Mouse (Mus musculus): ENCODE measurements around the gene Pard6b. TPM values are rescaled to one million over a fixed set of nuclear protein-coding genes. Genes with fewer than 3 reads are reported as not detected.
"Not testable (repeated sequence)": the region's sequence is repeated elsewhere in the genome, so short reads cannot be mapped to it uniquely, and the experiment has no call there.

Gene Pard6b
- polyA plus RNA-seq, 1 experiment from 2014 or later = 12.7 TPM

DNA sequence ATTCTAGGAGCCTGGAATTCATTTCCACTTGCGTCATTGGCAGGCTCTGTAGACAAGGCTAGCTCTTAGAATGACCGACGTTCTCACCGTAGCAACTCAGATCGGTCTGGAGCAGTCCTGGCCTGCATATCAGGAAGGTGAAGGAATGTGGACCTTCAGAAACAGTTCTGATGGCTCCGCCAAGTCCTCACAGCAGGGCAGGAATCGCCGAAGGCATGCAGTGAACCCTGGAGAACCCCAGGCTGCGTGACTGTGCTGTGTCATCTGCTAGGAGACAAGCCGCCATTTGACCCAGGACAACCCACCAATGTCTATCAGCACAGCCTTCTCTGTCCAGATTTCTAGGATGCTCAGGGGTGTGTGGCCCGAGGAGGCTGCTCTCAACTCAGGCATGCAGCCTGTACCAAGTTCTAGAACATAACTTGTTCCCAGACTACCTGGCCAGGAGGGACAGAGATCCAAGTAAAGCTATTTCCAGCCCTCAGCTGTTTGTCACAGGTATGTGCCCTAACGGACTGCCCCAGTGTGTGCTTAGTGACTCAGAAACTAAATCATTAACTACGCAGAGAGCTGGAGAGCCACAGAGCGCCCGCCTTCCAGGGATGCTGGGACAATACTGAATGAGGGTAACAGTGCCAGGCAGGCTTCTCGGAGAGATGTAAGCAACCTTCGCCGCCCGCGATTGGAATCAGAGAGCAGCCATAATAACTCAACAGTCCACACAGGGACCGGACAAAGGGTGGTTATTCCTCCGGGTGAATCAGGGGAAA is 23.8 kb downstream of the Pard6b start:
- H3K4me3 ChIP-seq (replicated peaks) = no peak overlapping the region
- H3K27me3 ChIP-seq (replicated peaks) = no peaks in the 10 kb centered on the region
- H3K27ac ChIP-seq = peak overlapping the region; percentile 72
- H3K9ac ChIP-seq = no peak overlapping the region
- WGBS = 61% methylated on average over 22 of the region's 22 CpGs
- H3K4me1 ChIP-seq = peaks cover 12% of the 10 kb centered on the region; the same call in 1 of the 2 replicates
- no peak overlapping the region for H3K4me2 ChIP-seq
- H3K9me3 ChIP-seq = no peaks in the 10 kb centered on the region
- H3K36me3 ChIP-seq = no peaks in the 10 kb centered on the region
- ATAC-seq (ENCODE audit: insufficient read depth, low FRiP score, low read depth) = peak; percentile 89

DNA sequence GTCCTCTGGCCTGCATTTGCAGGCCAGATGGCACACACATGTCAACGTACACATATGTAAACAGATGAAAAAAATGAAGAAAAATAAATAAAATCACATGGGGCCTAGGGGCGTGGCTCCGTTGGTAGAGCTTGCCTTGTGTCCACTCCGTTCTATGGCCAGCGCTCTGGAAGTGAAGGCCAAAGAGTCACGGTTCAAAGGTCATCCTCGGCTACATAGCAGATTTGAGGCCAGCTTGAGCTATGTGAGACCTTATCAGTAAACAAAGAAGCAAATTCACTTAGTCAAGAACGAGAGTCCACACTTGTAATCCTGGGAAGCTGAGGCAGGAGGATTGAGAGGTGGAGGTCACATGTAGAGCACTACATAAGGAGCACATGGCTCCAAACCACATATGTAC is 24.5 kb downstream of the Pard6b start:
- Histone ChIP-seq H3K27ac (peak overlapping the region; percentile 72), H3K27me3 (replicated peaks) (no peaks in the 10 kb centered on the region), H3K4me2 (no peak overlapping the region), H3K36me3 (no peaks in the 10 kb centered on the region), H3K9ac (no peak overlapping the region), H3K4me3 (replicated peaks) (no peak overlapping the region), H3K9me3 (no peaks in the 10 kb centered on the region), H3K4me1 (peaks cover 12% of the 10 kb centered on the region; the same call in 1 of the 2 replicates)
- 48% methylated on average over 8 of the region's 8 CpGs for WGBS
- 0 out of 2 replicates have a peak, but pooled peaks have one; percentile 37 for ATAC-seq (ENCODE audit: insufficient read depth, low FRiP score, low read depth)

DNA sequence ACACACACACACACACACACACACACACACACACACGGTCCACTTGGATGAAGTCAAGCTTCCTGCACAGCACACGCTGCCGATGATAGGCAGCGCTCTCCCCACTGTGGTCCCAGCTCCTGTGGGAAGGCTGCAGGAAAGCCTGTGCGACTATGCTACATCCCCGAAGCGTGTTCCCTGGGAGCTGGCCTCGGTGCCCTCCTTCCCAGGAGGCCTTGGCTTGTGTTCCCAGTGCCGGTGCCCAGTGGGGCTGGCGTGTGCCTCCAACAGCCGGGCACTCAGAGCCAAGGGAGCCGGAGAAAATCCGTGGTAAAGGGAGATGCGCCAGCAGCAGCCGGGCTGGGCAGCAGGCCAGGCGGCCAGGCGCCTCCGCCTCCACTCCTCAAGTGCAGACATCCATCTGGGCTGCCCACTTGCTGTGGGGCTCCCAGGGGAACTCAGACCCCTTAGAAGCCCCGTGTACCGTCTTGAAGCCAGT is 25.9 kb downstream of the Pard6b start:
- H3K27ac ChIP-seq = peak overlapping the region; percentile 68
- peak; percentile 16; the same call in 1 of the 2 replicates for ATAC-seq (ENCODE audit: insufficient read depth, low FRiP score, low read depth)
- H3K4me1 ChIP-seq = peaks cover 12% of the 10 kb centered on the region; the same call in 1 of the 2 replicates
- H3K9ac ChIP-seq = no peak overlapping the region
- peak overlapping the region; percentile 45 for H3K4me2 ChIP-seq
- no peaks in the 10 kb centered on the region for H3K27me3 ChIP-seq (replicated peaks)
- H3K4me3 ChIP-seq (replicated peaks) = no peak overlapping the region
- no peaks in the 10 kb centered on the region for H3K9me3 ChIP-seq
- 59% methylated on average over 20 of the region's 20 CpGs for WGBS
- no peaks in the 10 kb centered on the region for H3K36me3 ChIP-seq

DNA sequence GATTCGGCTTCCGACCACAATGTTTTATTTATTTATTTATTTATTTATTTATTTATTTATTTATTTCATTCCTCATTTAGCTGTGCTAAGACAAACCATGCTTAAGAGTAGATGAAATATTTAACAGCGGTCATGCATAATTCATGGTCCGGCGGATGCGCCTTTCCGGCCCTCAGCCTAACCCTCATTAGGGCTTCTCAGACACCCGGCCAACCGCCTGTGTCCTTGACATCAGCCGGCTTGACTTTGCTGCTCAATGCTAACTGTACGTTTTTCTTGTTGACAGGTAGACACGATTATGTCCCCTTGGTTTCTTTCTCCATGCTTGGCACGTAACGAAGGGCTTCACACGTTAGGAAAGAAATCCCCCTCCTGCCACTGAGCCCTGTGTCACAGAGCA is 26.6 kb downstream of the Pard6b start:
- no peak overlapping the region for H3K9ac ChIP-seq

DNA sequence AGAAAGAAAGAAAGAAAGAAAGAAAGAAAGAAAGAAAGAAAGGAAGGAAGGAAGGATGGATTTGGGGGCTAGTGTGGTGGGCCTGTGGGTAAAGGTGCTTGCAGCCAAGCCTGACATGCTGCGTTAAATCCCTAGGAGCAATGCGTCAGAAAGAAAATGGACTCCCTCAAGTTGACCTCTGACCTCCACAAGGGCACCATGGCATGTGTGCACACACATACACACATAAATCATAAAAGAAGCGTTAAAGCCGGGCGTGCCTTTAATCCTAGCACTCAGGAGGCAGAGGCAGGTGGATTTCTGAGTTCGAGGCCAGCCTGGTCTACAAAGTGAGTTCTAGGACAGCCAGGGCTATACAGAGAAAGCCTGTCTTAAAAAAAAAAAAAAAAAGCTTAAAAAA is 27.1 kb downstream of the Pard6b start:
- H3K4me2 ChIP-seq; H3K27ac ChIP-seq; H3K36me3 ChIP-seq; H3K9me3 ChIP-seq; H3K9ac ChIP-seq; H3K4me3 ChIP-seq (replicated peaks); H3K27me3 ChIP-seq (replicated peaks); ATAC-seq (ENCODE audit: insufficient read depth, low FRiP score, low read depth): not testable (repeated sequence)
- H3K4me1 ChIP-seq = peaks cover 12% of the 10 kb centered on the region; the same call in 1 of the 2 replicates
- WGBS = 81% methylated on average over 6 of the region's 6 CpGs

More for the DNA sequence above, 26.6 kb downstream of the Pard6b start:
- no peak overlapping the region for H3K4me2 ChIP-seq
- H3K27me3 ChIP-seq (replicated peaks) = no peaks in the 10 kb centered on the region
- H3K4me1 ChIP-seq = peaks cover 12% of the 10 kb centered on the region; the same call in 1 of the 2 replicates
- H3K9me3 ChIP-seq = no peaks in the 10 kb centered on the region
- WGBS = 79% methylated on average over 15 of the region's 15 CpGs
- peak overlapping the region; percentile 68; the same call in 1 of the 2 replicates for H3K27ac ChIP-seq
- H3K36me3 ChIP-seq = no peaks in the 10 kb centered on the region
- H3K4me3 ChIP-seq (replicated peaks) = no peak overlapping the region
- ATAC-seq (ENCODE audit: insufficient read depth, low FRiP score, low read depth) = no peak

DNA sequence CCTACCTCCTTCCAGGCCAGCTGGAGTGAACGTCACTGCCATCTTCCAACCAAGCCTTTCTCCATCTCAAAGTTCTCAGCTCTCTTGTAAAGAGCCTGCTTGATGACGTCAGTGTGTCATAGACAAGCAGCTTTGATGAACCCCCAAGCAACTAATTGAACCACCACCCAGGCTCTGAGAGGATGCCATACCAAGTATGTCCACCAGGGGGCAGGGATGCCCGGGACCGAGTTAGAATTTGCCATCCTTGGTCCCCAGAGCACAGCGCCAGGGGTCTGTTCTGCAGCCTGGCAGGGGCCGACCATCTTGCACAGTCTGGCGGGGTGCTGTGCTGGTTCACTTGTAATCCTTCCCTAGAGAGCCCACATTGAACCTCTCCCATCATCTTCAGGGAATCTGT is 31.1 kb downstream of the Pard6b start:
- peaks cover 18% of the 10 kb centered on the region for H3K4me1 ChIP-seq
- H3K27ac ChIP-seq = no peak overlapping the region
- 13% methylated on average over 7 of the region's 7 CpGs for WGBS
- H3K9ac ChIP-seq = no peak overlapping the region
- no peaks in the 10 kb centered on the region for H3K27me3 ChIP-seq (replicated peaks)
- H3K36me3 ChIP-seq = no peaks in the 10 kb centered on the region
- H3K4me2 ChIP-seq = no peak overlapping the region
- no peak for ATAC-seq (ENCODE audit: insufficient read depth, low FRiP score, low read depth)
- no peaks in the 10 kb centered on the region for H3K9me3 ChIP-seq
- no peak overlapping the region for H3K4me3 ChIP-seq (replicated peaks)

DNA sequence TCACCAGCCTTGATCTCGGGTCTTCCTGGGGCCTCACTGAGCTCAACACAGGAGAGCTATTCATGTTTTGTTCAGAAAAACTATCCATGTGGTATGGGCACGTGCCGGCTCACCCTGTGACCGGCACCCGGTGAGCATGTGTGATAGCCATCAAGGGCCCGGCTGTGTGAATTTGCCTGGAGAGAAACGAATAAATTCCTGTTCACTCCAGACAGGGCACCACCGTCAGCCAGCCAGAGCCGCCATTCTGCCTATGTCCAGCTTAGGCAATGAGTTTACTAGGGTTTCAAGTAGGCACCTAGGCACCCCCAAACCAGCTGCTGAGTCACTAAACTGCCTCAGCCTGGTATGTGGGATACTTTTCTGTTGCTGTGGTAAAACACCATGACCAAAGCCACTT is 32.5 kb downstream of the Pard6b start:
- WGBS = 77% methylated on average over 9 of the region's 9 CpGs
- no peaks in the 10 kb centered on the region for H3K9me3 ChIP-seq
- no peak for ATAC-seq (ENCODE audit: insufficient read depth, low FRiP score, low read depth)
- H3K4me1 ChIP-seq = peaks cover 22% of the 10 kb centered on the region
- no peak overlapping the region for H3K9ac ChIP-seq
- no peaks in the 10 kb centered on the region for H3K36me3 ChIP-seq
- no peaks in the 10 kb centered on the region for H3K27me3 ChIP-seq (replicated peaks)
- no peak overlapping the region for H3K4me3 ChIP-seq (replicated peaks)
- no peak overlapping the region for H3K4me2 ChIP-seq
- no peak overlapping the region for H3K27ac ChIP-seq

DNA sequence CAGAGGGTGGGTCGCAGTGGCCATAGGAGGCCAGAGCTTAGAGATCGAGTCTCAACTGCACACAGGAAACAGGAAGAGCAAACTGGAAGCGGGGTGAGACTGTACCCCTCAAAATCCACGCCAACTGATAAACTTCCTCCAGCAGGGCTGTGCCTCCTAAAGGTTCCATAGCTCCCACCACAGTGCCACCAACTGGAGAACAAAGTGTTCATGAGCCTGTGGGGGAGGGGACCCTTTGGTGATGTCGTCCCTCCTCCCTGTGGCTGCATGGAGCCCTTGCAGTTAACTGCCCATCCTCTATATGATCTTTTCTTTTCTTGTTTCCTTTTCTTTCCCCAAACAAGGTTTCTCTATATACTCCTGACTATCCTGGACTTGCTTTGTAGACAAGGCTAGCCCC is 32.9 kb downstream of the Pard6b start:
- Histone ChIP-seq H3K36me3 (no peaks in the 10 kb centered on the region), H3K4me1 (peaks cover 22% of the 10 kb centered on the region), H3K27ac (no peak overlapping the region), H3K9me3 (no peaks in the 10 kb centered on the region), H3K4me2 (no peak overlapping the region), H3K9ac (no peak overlapping the region), H3K27me3 (replicated peaks) (no peaks in the 10 kb centered on the region), H3K4me3 (replicated peaks) (no peak overlapping the region)
- WGBS = 76% methylated on average over 5 of the region's 5 CpGs
- no peak for ATAC-seq (ENCODE audit: insufficient read depth, low FRiP score, low read depth)

DNA sequence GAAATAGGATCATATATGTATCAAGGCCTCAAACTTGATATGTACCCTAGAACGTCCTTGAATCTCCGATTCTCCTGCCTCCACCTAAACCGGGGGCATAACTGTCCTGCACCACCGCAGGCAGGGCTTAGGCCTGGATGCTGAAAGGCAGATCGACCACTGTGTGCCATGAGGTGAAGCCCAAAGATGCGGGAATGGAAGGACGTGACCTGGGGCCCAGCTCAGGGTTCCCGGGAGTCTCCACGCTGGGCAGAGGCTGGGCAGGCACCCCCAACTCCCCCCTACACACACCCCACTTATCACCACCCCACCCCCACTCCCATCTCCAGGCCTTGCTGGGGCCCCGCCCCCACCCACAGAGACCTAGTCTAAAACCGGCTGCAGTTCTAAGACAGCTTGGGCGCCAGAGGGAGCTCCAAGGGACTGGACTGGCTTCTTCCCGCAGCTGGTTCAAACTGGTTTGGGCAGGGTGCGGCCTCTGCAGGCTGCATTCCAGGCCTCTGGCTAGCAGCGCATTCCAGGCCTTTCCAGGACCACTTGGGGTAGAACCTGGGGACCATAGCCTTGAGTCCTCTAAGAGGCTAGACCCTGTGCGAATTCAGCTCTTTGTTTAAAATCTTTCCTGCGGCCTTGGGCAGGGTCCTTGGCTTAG is 34.0 kb downstream of the Pard6b start:
- Histone ChIP-seq H3K27ac (peak overlapping the region; percentile 74), H3K9ac (no peak overlapping the region), H3K4me3 (replicated peaks) (no peak overlapping the region), H3K27me3 (replicated peaks) (no peaks in the 10 kb centered on the region), H3K36me3 (no peaks in the 10 kb centered on the region), H3K4me2 (no peak overlapping the region), H3K4me1 (peaks cover 22% of the 10 kb centered on the region), H3K9me3 (no peaks in the 10 kb centered on the region)
- ATAC-seq (ENCODE audit: insufficient read depth, low FRiP score, low read depth) = peak; percentile 83
- 19% methylated on average over 17 of the region's 17 CpGs for WGBS

DNA sequence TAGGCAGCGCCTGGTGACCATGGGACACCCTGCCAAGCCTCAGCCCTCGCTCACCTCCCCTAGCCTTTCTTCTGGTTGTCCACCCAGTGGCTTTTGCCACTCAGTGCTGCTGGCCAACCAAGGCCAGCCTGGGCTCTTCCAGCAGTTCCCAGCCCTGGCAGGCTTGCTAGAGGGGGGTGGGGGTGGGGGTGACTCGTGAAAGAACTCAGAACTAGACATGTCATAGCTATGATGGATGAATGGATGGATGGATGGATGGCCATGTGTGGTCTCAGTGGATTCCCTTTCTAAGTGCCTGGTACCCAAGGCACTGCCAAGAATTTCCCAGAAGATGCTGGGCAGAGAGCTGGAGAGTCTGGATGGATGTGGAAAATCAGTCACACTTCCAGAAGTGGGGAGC is 35.0 kb downstream of the Pard6b start:
- no peak overlapping the region for H3K4me2 ChIP-seq
- H3K27ac ChIP-seq = no peak overlapping the region
- H3K9ac ChIP-seq = no peak overlapping the region
- WGBS = 78% methylated on average over 3 of the region's 3 CpGs
- no peaks in the 10 kb centered on the region for H3K9me3 ChIP-seq
- peaks cover 22% of the 10 kb centered on the region for H3K4me1 ChIP-seq
- H3K36me3 ChIP-seq = no peaks in the 10 kb centered on the region
- H3K27me3 ChIP-seq (replicated peaks) = no peaks in the 10 kb centered on the region
- ATAC-seq (ENCODE audit: insufficient read depth, low FRiP score, low read depth) = no peak
- H3K4me3 ChIP-seq (replicated peaks) = no peak overlapping the region

DNA sequence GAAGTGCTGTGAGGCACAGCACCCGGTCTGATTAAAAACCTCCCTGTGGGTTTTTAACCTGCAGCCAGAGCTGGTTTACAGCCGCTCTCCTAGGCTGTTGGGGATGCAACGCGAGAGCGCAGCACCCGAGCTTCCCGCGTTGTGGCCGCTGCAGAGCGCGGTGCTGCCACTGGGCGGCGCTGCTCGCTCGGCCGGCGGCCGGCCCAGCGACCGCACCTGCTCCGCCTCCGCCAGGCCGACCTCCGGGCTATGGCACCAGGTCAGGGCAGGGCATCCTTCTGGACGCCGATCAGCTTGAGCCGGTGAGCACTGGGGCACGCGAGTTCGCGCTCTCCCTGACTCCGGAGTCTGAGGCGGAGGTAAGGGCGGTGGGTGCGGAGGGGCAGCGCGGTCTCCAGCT is 36.3 kb downstream of the Pard6b start:
- Histone ChIP-seq H3K27me3 (replicated peaks) (no peaks in the 10 kb centered on the region), H3K36me3 (no peaks in the 10 kb centered on the region), H3K4me3 (replicated peaks) (peak overlapping the region; percentile 42), H3K27ac (no peak overlapping the region), H3K4me2 (peak overlapping the region; percentile 87), H3K9me3 (no peaks in the 10 kb centered on the region), H3K9ac (peak overlapping the region; percentile 26; the same call in 1 of the 2 replicates), H3K4me1 (peaks cover 22% of the 10 kb centered on the region)
- WGBS = under 1% methylated on average over 37 of the region's 37 CpGs
- ATAC-seq (ENCODE audit: insufficient read depth, low FRiP score, low read depth) = peak; percentile 38; the same call in 1 of the 2 replicates

DNA sequence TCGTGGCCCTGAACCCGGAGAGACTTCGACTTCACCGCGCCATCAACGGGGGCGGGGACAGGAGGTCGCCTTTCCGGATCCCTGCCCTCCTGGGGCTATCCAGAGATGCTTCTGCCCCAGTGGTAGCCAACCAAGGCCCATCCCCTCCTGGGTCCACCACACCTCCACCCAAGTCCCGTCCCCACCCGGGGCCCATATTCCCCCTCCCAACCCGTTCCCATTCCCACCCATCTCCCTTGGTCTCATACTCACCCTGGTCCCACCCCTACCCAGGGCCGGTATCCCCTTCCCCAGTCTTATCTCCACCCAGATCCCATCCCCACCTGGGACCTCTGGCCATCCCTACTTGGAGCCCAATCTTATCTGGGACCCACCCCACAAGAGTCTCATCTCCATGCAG is 36.7 kb downstream of the Pard6b start:
- H3K36me3 ChIP-seq = no peaks in the 10 kb centered on the region
- H3K27ac ChIP-seq = no peak overlapping the region
- no peaks in the 10 kb centered on the region for H3K9me3 ChIP-seq
- WGBS = 3% methylated on average over 13 of the region's 13 CpGs
- no peaks in the 10 kb centered on the region for H3K27me3 ChIP-seq (replicated peaks)
- no peak for ATAC-seq (ENCODE audit: insufficient read depth, low FRiP score, low read depth)
- H3K4me3 ChIP-seq (replicated peaks) = peak overlapping the region; percentile 42
- peak overlapping the region; percentile 87 for H3K4me2 ChIP-seq
- peaks cover 22% of the 10 kb centered on the region for H3K4me1 ChIP-seq
- peak overlapping the region; percentile 26; the same call in 1 of the 2 replicates for H3K9ac ChIP-seq

All from stomach, embryonic 15.5 days (tissue).